In the genomic region with DNA sequence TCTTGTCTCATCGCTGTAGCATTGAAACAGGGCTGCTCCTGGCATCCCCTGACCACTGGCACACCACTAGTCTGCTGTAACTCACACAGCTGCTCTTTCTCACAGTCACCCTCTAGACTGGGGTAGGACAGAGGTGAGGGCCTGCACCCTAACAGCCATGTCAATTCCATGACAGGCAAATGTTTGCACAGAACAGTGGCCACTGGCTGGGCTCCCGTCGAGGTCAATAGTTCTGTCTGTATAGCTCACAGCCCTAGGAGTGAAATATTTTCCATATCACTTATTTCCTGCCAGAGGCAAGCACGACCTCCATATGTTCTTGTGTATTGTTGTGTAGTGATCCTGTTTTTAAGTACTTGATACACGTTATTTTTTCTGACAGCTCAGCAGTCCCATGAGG, we compare ENCODE assay signal across 28 mouse cellular contexts. TPM values are rescaled to one million over a fixed set of nuclear protein-coding genes. Genes with fewer than 3 reads are reported as not detected.
DNase-seq lines count a peak whose midpoint lies in the region; ATAC-seq and TF ChIP-seq lines count a peak whose summit lies in the region.
"Had no signal": no experiment of that assay in that cellular context is flagged by ENCODE, and none has a peak within 500 bp of the region (broad histone marks: within the 10 kb centered on the region; RNA-seq: fewer than 3 reads in every experiment).

No protein-coding gene starts in this region.

- no peaks in the 10 kb centered on the region for H3K36me3 ChIP-seq in intestine, embryonic 15.5 days
- H3K36me3 ChIP-seq in intestine, postnatal 0 days (ENCODE audit: control insufficient read depth, insufficient read depth) = no peaks in the 10 kb centered on the region
- no peaks in the 10 kb centered on the region for H3K36me3 ChIP-seq in lung, embryonic 16.5 days (ENCODE audit: control insufficient read depth, insufficient read depth, low read length)
- H3K36me3 ChIP-seq in stomach, embryonic 15.5 days = no peaks in the 10 kb centered on the region
- H3K36me3 ChIP-seq in stomach, postnatal 0 days (ENCODE audit: control insufficient read depth, insufficient read depth, low read length) = no peaks in the 10 kb centered on the region
- H3K36me3 ChIP-seq: embryonic facial prominence, embryonic 10.5 days; embryonic facial prominence, embryonic 15.5 days; heart, embryonic 13.5 days; limb, embryonic 10.5 days; limb, embryonic 15.5 days had no signal

- no peaks in the 10 kb centered on the region for H3K9me3 ChIP-seq in intestine, embryonic 15.5 days
- H3K9me3 ChIP-seq in intestine, postnatal 0 days (ENCODE audit: control insufficient read depth) = no peaks in the 10 kb centered on the region
- no peaks in the 10 kb centered on the region for H3K9me3 ChIP-seq in lung, embryonic 16.5 days (ENCODE audit: control insufficient read depth, low read length)
- no peaks in the 10 kb centered on the region for H3K9me3 ChIP-seq in stomach, embryonic 15.5 days
- no peaks in the 10 kb centered on the region for H3K9me3 ChIP-seq in stomach, postnatal 0 days (ENCODE audit: control insufficient read depth, low read length)
- H3K9me3 ChIP-seq: embryonic facial prominence, embryonic 10.5 days; embryonic facial prominence, embryonic 15.5 days; forebrain, embryonic 13.5 days; heart, embryonic 13.5 days; limb, embryonic 10.5 days; limb, embryonic 15.5 days had no signal

- no peak for TF ChIP-seq EP300 in stomach, postnatal 0 days (optimal IDR thresholded peaks at IDR 0.05)

- 44% methylated on average over 5 of the region's 5 CpGs for WGBS in intestine, embryonic 15.5 days
- WGBS in intestine, postnatal 0 days = 43% methylated on average over 5 of the region's 5 CpGs
- WGBS in lung, embryonic 16.5 days = 23% methylated on average over 5 of the region's 5 CpGs
- WGBS in stomach, embryonic 15.5 days = 49% methylated on average over 5 of the region's 5 CpGs
- WGBS in stomach, postnatal 0 days = 46% methylated on average over 5 of the region's 5 CpGs

- ATAC-seq in intestine, embryonic 15.5 days = peak; percentile 71
- ATAC-seq in intestine, postnatal 0 days = no peak
- ATAC-seq in lung, embryonic 16.5 days (ENCODE audit: low read depth) = peak; percentile 61
- peak; percentile 58; the same call in 1 of the 2 replicates for ATAC-seq in stomach, embryonic 15.5 days (ENCODE audit: insufficient read depth, low FRiP score, low read depth)
- no peak for ATAC-seq in stomach, postnatal 0 days (ENCODE audit: low FRiP score, low TSS enrichment)
- ATAC-seq: activated CD4-positive, CD25-positive, alpha-beta regulatory T cell, adult 4 months; forebrain, embryonic 13.5 days; midbrain, embryonic 16.5 days had no signal

- no peak for TF ChIP-seq CTCF in intestine, postnatal 0 days (IDR thresholded peaks at IDR 0.05; ENCODE audit: low read depth)
- no peak for TF ChIP-seq CTCF in stomach, postnatal 0 days (IDR thresholded peaks at IDR 0.05; ENCODE audit: low read depth)

- no peak overlapping the region for H3K4me3 ChIP-seq in intestine, embryonic 15.5 days (replicated peaks)
- no peak overlapping the region for H3K4me3 ChIP-seq in intestine, postnatal 0 days (ENCODE audit: low read depth, low read length)
- no peak overlapping the region for H3K4me3 ChIP-seq in lung, embryonic 16.5 days (ENCODE audit: low read length)
- no peak overlapping the region for H3K4me3 ChIP-seq in stomach, embryonic 15.5 days (replicated peaks)
- no peak overlapping the region for H3K4me3 ChIP-seq in stomach, postnatal 0 days (ENCODE audit: low read depth, low read length)
- H3K4me3 ChIP-seq: embryonic facial prominence, embryonic 10.5 days; embryonic facial prominence, embryonic 15.5 days; forebrain, embryonic 13.5 days; heart, embryonic 13.5 days; limb, embryonic 10.5 days; limb, embryonic 15.5 days had no signal

- no peak overlapping the region for H3K27ac ChIP-seq in intestine, embryonic 15.5 days
- H3K27ac ChIP-seq in intestine, postnatal 0 days (ENCODE audit: low read depth, low read length) = no peak overlapping the region
- H3K27ac ChIP-seq in lung, embryonic 16.5 days (ENCODE audit: low read length) = no peak overlapping the region
- no peak overlapping the region for H3K27ac ChIP-seq in stomach, embryonic 15.5 days
- no peak overlapping the region for H3K27ac ChIP-seq in stomach, postnatal 0 days (replicated peaks)
- H3K27ac ChIP-seq: embryonic facial prominence, embryonic 10.5 days; embryonic facial prominence, embryonic 15.5 days; forebrain, embryonic 13.5 days; heart, embryonic 13.5 days; hindbrain, embryonic 14.5 days; limb, embryonic 10.5 days; limb, embryonic 15.5 days had no signal

- DNase-seq in lung, postnatal 25 days (ENCODE audit: low spot score) = no peak
- no peak for DNase-seq in stomach, postnatal 0 days (ENCODE audit: low spot score)
- DNase-seq in left cerebral cortex, postnatal 4 days = no peak
- DNase-seq: adrenal gland, adult 2 months; cerebellum, adult 2 months; cerebellum, postnatal 14 days; gastrocnemius, postnatal 10 days; heart, postnatal 10 days; kidney, adult 8-10 months; kidney, postnatal 10 days; layer of hippocampus, postnatal 36 days had no signal

- no peaks in the 10 kb centered on the region for H3K27me3 ChIP-seq in intestine, embryonic 15.5 days (replicated peaks)
- no peaks in the 10 kb centered on the region for H3K27me3 ChIP-seq in intestine, postnatal 0 days (replicated peaks; ENCODE audit: control insufficient read depth, insufficient read depth, low read length)
- H3K27me3 ChIP-seq in lung, embryonic 16.5 days (ENCODE audit: control insufficient read depth, insufficient read depth, low read depth, low read length) = no peaks in the 10 kb centered on the region
- H3K27me3 ChIP-seq in stomach, embryonic 15.5 days (replicated peaks) = no peaks in the 10 kb centered on the region
- no peaks in the 10 kb centered on the region for H3K27me3 ChIP-seq in stomach, postnatal 0 days (ENCODE audit: control insufficient read depth, insufficient read depth, low read length)
- H3K27me3 ChIP-seq: CH12.LX; embryonic facial prominence, embryonic 15.5 days; forebrain, embryonic 13.5 days; heart, embryonic 13.5 days; limb, embryonic 15.5 days had no signal

- H3K4me1 ChIP-seq in intestine, embryonic 15.5 days (replicated peaks) = no peaks in the 10 kb centered on the region
- H3K4me1 ChIP-seq in intestine, postnatal 0 days (replicated peaks; ENCODE audit: control insufficient read depth, insufficient read depth, low read length) = no peaks in the 10 kb centered on the region
- no peaks in the 10 kb centered on the region for H3K4me1 ChIP-seq in lung, embryonic 16.5 days (replicated peaks; ENCODE audit: control insufficient read depth, insufficient read depth, low read length)
- H3K4me1 ChIP-seq in stomach, embryonic 15.5 days = no peaks in the 10 kb centered on the region
- H3K4me1 ChIP-seq in stomach, postnatal 0 days (replicated peaks; ENCODE audit: control insufficient read depth, insufficient read depth) = no peaks in the 10 kb centered on the region
- H3K4me1 ChIP-seq: embryonic facial prominence, embryonic 10.5 days; embryonic facial prominence, embryonic 15.5 days; forebrain, embryonic 13.5 days; limb, embryonic 10.5 days; limb, embryonic 15.5 days had no signal

- H3K9ac ChIP-seq in intestine, embryonic 15.5 days = no peak overlapping the region
- H3K9ac ChIP-seq in intestine, postnatal 0 days (ENCODE audit: low read depth, low read length) = no peak overlapping the region
- H3K9ac ChIP-seq in lung, embryonic 16.5 days (ENCODE audit: low read length) = no peak overlapping the region
- no peak overlapping the region for H3K9ac ChIP-seq in stomach, embryonic 15.5 days
- no peak overlapping the region for H3K9ac ChIP-seq in stomach, postnatal 0 days (ENCODE audit: low read length)
- H3K9ac ChIP-seq: embryonic facial prominence, embryonic 15.5 days; forebrain, embryonic 13.5 days; heart, embryonic 13.5 days; hindbrain, embryonic 14.5 days; limb, embryonic 15.5 days had no signal

- H3K4me2 ChIP-seq in intestine, embryonic 15.5 days (replicated peaks) = no peak overlapping the region
- no peak overlapping the region for H3K4me2 ChIP-seq in intestine, postnatal 0 days (replicated peaks; ENCODE audit: low read depth)
- no peak overlapping the region for H3K4me2 ChIP-seq in lung, embryonic 16.5 days (ENCODE audit: low read depth, low read length)
- no peak overlapping the region for H3K4me2 ChIP-seq in stomach, embryonic 15.5 days
- no peak overlapping the region for H3K4me2 ChIP-seq in stomach, postnatal 0 days (replicated peaks; ENCODE audit: low read depth)
- H3K4me2 ChIP-seq: embryonic facial prominence, embryonic 15.5 days; forebrain, embryonic 13.5 days; heart, embryonic 13.5 days; hindbrain, embryonic 14.5 days; limb, embryonic 15.5 days had no signal

- intact Hi-C loops in left cerebral cortex, postnatal 4 days (cut with DNase I) = no loop called here

RNA-seq across cellular contexts. Expression of gene Lrrc3b, which starts 54.3 kb away (rescaled TPM):
- polyA plus RNA-seq in intestine, embryonic 15.5 days (2015; fragmentation: Nextera tagmentation; extraction: Ambion mirVana) = 4.3 and 5.6 TPM in 2 replicates
- 1.4 and 1.9 TPM in 2 replicates for polyA plus RNA-seq in intestine, postnatal 0 days (2015; fragmentation: Nextera tagmentation; extraction: Ambion mirVana)
- 3.1 and 4.3 TPM in 2 replicates for polyA plus RNA-seq in lung, embryonic 16.5 days (2015; fragmentation: Nextera tagmentation; extraction: Ambion mirVana)
- 4.5 and 4.6 TPM in 2 replicates for polyA plus RNA-seq in stomach, embryonic 15.5 days (2015; fragmentation: Nextera tagmentation; extraction: Ambion mirVana)
- 1.5 TPM in 2 replicates for polyA plus RNA-seq in stomach, postnatal 0 days (2015; fragmentation: Nextera tagmentation; extraction: Ambion mirVana)
- total RNA-seq in left cerebral cortex, postnatal 4 days (2021) = 10 to 100 TPM; 15.4 to 16.7 TPM
- total RNA-seq: CH12.LX; hematopoietic stem cell, adult 5-6 weeks; neutrophil, adult 5-6 weeks had no signal
- polyA plus RNA-seq: activated CD4-positive, CD25-positive, alpha-beta regulatory T cell, adult 4 months; C2C12 had no signal

Comparison
In these comparisons a context has a peak if more than half of its experiments do, and no peak if none do; other contexts are left out.
1. ATAC-seq: peak in intestine, embryonic 15.5 days (single experiment), lung, embryonic 16.5 days (single experiment) and stomach, embryonic 15.5 days (single experiment); none in intestine, postnatal 0 days (single experiment) and stomach, postnatal 0 days (single experiment).